Mouse (Mus musculus): ENCODE data around the gene Bmpr2. TPM values are rescaled to one million over a fixed set of nuclear protein-coding genes. Genes with fewer than 3 reads are reported as not detected.

Bmpr2 gene
- polyA plus RNA-seq, 1 experiment from 2014 or later: 0.87 TPM

DNA sequence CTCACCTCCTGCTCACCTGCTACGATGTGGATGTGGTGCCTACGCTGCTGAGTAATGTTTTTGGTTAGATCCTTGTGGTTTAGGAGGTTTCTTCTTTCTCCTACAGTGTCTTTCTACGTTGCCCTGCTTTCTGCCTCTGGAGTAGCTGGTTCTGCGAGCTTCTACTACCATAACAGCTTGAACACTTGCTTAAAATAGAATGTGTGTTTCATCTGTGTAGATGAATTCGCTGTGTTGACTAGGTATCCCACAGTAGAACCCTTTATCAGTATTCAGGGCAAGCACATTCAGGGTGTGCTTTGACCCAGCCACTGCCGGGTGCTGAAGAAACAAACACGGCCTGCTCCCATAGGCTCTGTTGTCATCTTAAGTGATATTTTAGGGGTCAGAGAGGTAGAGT, 114.9 kb downstream of the Bmpr2 start:
- no peak overlapping the region for H3K4me2 ChIP-seq (ENCODE audit: low read depth, low read length)
- H3K36me3 ChIP-seq (ENCODE audit: control insufficient read depth, insufficient read depth): no peaks in the 10 kb centered on the region
- ATAC-seq (ENCODE audit: low read depth): no peak
- no peaks in the 10 kb centered on the region for H3K27me3 ChIP-seq (ENCODE audit: control insufficient read depth, insufficient read depth, low read depth, low read length)
- H3K9ac ChIP-seq (ENCODE audit: low read depth, low read length): no peak overlapping the region
- no peaks in the 10 kb centered on the region for H3K9me3 ChIP-seq (replicated peaks; ENCODE audit: control insufficient read depth, low read length)
- WGBS (ENCODE audit: insufficient replicate concordance): 56% methylated on average over 7 of the region's 7 CpGs
- H3K4me1 ChIP-seq (ENCODE audit: control insufficient read depth, low read depth, low read length): no peaks in the 10 kb centered on the region
- no peak overlapping the region for H3K4me3 ChIP-seq (ENCODE audit: low read depth, low read length)
- no peak overlapping the region for H3K27ac ChIP-seq (ENCODE audit: low read length)

DNA sequence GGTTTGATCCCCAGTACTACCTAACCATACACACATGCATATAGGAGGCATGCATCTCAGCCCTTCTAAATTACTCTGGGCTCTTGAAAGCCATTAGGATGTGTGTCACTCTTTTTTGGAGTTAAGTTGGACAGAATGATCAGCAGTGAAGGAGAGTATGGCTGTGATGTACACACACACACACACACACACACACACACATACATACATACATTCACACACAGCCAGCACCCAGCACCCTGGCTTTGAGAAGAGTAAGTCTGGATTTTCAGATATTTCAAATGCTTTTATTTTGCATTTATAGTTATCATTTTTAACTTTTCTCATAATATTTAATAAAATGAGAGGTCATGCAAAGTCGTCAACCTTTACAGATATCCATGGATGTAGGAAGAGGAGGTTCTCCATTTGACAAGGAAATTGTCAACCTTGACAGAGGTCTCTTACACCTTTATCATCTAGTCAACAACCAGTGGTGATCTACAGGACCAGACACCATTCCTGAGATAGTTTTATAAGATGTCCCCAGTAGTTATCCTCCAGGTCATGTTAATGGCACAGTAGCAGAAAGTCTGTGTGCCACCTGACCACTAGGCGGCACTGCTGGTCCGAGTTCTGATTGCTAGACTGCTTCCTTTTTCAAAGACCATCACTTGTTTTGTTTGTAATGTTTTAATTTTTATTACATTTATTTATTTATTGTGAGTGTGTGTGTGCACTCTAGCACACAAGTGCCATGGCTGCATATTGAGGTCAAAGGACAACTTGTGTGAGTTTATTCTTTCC, 120.3 kb downstream of the Bmpr2 start:
- Histone ChIP-seq H3K4me2 (ENCODE audit: low read depth, low read length) (no peak overlapping the region), H3K27ac (ENCODE audit: low read length) (no peak overlapping the region), H3K9me3 (replicated peaks; ENCODE audit: control insufficient read depth, low read length) (no peaks in the 10 kb centered on the region), H3K4me1 (ENCODE audit: control insufficient read depth, low read depth, low read length) (no peaks in the 10 kb centered on the region), H3K9ac (ENCODE audit: low read depth, low read length) (no peak overlapping the region), H3K36me3 (ENCODE audit: control insufficient read depth, insufficient read depth) (no peaks in the 10 kb centered on the region), H3K27me3 (ENCODE audit: control insufficient read depth, insufficient read depth, low read depth, low read length) (no peaks in the 10 kb centered on the region), H3K4me3 (ENCODE audit: low read depth, low read length) (no peak overlapping the region)
- no peak for ATAC-seq (ENCODE audit: low read depth)
- WGBS (ENCODE audit: insufficient replicate concordance): 29% methylated on average over 3 of the region's 3 CpGs

DNA sequence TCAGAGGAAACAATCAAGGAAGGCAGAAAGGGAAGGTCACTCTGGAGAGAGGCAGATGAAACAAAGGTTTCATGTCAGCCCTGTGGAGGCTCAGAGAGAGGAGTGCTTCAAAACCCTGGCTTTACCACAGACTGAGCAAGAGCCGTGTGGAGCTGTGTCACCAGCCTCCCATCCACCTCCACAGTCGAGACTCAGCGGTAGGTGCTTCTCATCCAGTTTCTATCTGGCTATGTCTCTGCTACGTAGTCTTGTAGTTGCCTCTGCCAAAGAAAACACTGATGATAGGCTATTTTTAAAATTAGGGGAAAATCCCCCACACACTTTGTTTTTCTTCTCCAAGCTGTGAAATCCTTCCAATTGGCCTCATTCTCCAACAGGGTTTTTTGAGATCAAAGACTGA, 123.7 kb downstream of the Bmpr2 start:
- WGBS (ENCODE audit: insufficient replicate concordance): 63% methylated on average over 4 of the region's 4 CpGs
- Histone ChIP-seq H3K27me3 (ENCODE audit: control insufficient read depth, insufficient read depth, low read depth, low read length) (no peaks in the 10 kb centered on the region), H3K4me3 (ENCODE audit: low read depth, low read length) (no peak overlapping the region), H3K4me1 (ENCODE audit: control insufficient read depth, low read depth, low read length) (no peaks in the 10 kb centered on the region), H3K9me3 (replicated peaks; ENCODE audit: control insufficient read depth, low read length) (no peaks in the 10 kb centered on the region), H3K36me3 (ENCODE audit: control insufficient read depth, insufficient read depth) (no peaks in the 10 kb centered on the region), H3K9ac (ENCODE audit: low read depth, low read length) (no peak overlapping the region), H3K27ac (ENCODE audit: low read length) (no peak overlapping the region), H3K4me2 (ENCODE audit: low read depth, low read length) (no peak overlapping the region)
- no peak for ATAC-seq (ENCODE audit: low read depth)

DNA sequence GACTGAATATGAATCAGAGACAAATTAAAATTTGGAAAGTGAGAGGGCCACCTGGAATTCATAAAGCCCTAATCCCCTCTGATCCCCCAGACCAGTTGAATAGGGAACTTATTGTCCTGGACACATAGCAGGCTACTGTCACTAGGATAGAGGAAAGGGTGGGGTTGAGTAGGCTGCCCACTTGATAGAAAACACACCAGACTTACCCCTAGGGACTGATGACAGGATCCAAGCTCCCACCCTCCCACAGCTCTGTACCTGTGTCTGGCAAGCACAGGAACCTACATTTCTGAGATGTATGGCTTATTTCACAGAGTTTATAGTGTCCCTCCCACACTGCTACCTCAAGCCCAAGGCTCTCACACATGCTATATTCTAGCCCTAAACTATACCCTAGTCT, 124.8 kb downstream of the Bmpr2 start:
- Histone ChIP-seq H3K4me1 (ENCODE audit: control insufficient read depth, low read depth, low read length) (no peaks in the 10 kb centered on the region), H3K9ac (ENCODE audit: low read depth, low read length) (no peak overlapping the region), H3K27ac (ENCODE audit: low read length) (no peak overlapping the region), H3K4me3 (ENCODE audit: low read depth, low read length) (no peak overlapping the region), H3K36me3 (ENCODE audit: control insufficient read depth, insufficient read depth) (no peaks in the 10 kb centered on the region), H3K27me3 (ENCODE audit: control insufficient read depth, insufficient read depth, low read depth, low read length) (no peaks in the 10 kb centered on the region), H3K9me3 (replicated peaks; ENCODE audit: control insufficient read depth, low read length) (no peaks in the 10 kb centered on the region), H3K4me2 (ENCODE audit: low read depth, low read length) (no peak overlapping the region)
- ATAC-seq (ENCODE audit: low read depth): no peak

DNA sequence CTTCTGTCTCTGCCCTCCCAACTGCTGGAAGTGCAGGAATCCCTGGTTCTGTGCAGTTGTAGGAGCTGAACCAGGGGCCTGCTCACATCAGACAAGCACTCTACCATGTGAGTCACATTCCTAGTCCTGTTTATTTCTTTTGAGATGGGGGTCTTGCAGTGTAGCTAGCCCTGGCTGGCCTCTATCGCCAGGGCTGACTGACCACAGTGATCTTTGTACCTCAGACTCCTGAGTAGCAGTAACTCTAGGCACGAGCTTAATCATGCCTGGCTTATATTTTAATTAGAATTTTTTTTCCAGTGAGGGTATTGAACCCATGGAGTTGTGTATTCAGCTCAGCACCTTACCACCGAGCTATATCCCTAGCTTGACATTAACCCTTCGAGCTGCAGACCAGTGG, 128.0 kb downstream of the Bmpr2 start:
- no peaks in the 10 kb centered on the region for H3K27me3 ChIP-seq (ENCODE audit: control insufficient read depth, insufficient read depth, low read depth, low read length)
- no peak overlapping the region for H3K4me2 ChIP-seq (ENCODE audit: low read depth, low read length)
- 59% methylated on average over 4 of the region's 4 CpGs for WGBS (ENCODE audit: insufficient replicate concordance)
- no peak overlapping the region for H3K4me3 ChIP-seq (ENCODE audit: low read depth, low read length)
- H3K36me3 ChIP-seq (ENCODE audit: control insufficient read depth, insufficient read depth): no peaks in the 10 kb centered on the region
- no peaks in the 10 kb centered on the region for H3K9me3 ChIP-seq (replicated peaks; ENCODE audit: control insufficient read depth, low read length)
- no peak overlapping the region for H3K27ac ChIP-seq (ENCODE audit: low read length)
- no peak overlapping the region for H3K9ac ChIP-seq (ENCODE audit: low read depth, low read length)
- H3K4me1 ChIP-seq (ENCODE audit: control insufficient read depth, low read depth, low read length): peaks cover 16% of the 10 kb centered on the region
- ATAC-seq (ENCODE audit: low read depth): no peak

DNA sequence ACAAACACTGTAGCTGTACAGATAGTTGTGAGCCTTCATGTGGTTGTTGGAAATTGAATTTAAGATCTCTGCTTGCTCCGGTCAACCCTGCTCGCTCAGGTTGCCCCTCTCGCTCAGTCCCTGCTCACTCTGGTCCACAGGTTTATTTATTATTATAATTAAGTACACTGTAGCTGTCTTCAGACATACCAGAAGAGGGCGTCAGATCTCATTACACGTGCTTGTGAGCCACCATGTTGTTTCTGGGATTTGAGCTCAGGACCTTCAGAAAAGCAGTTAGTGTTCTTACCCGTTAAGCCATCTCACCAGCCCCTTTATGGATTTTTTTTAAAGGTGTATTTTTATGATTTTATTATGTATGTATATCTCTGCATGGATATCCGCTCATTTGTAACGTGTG, 129.6 kb downstream of the Bmpr2 start:
- no peaks in the 10 kb centered on the region for H3K27me3 ChIP-seq (ENCODE audit: control insufficient read depth, insufficient read depth, low read depth, low read length)
- no peak for ATAC-seq (ENCODE audit: low read depth)
- no peak overlapping the region for H3K27ac ChIP-seq (ENCODE audit: low read length)
- no peak overlapping the region for H3K4me3 ChIP-seq (ENCODE audit: low read depth, low read length)
- peaks cover 16% of the 10 kb centered on the region for H3K4me1 ChIP-seq (ENCODE audit: control insufficient read depth, low read depth, low read length)
- H3K36me3 ChIP-seq (ENCODE audit: control insufficient read depth, insufficient read depth): no peaks in the 10 kb centered on the region
- WGBS (ENCODE audit: insufficient replicate concordance): 67% methylated on average over 8 of the region's 8 CpGs
- no peak overlapping the region for H3K4me2 ChIP-seq (ENCODE audit: low read depth, low read length)
- no peaks in the 10 kb centered on the region for H3K9me3 ChIP-seq (replicated peaks; ENCODE audit: control insufficient read depth, low read length)
- H3K9ac ChIP-seq (ENCODE audit: low read depth, low read length): no peak overlapping the region

DNA sequence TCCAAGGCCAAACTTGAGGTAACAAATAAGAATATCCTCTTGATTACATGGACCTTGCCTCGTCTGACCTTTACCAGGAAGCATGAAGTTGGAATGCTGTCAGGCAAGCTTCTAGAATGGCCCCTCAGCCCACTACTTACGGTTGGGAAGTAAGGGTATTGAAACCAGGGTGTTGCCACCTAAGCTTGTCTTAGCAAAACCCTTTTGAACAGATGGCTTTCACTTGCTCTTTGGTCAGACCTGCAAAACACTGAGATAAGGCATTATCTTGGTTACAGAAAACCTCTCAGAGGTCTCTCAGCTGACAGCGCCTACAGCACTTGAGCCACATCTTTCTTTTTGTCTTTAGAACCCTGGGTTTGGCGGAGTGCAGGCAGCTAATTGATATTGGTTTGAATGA, 130.8 kb downstream of the Bmpr2 start:
- peak; percentile 74 for ATAC-seq (ENCODE audit: low read depth)
- H3K4me3 ChIP-seq (ENCODE audit: low read depth, low read length): no peak overlapping the region
- peak overlapping the region; percentile 18; the same call in 1 of the 2 replicates for H3K27ac ChIP-seq (ENCODE audit: low read length)
- peaks cover 16% of the 10 kb centered on the region for H3K4me1 ChIP-seq (ENCODE audit: control insufficient read depth, low read depth, low read length)
- no peak overlapping the region for H3K9ac ChIP-seq (ENCODE audit: low read depth, low read length)
- 22% methylated on average over 4 of the region's 4 CpGs for WGBS (ENCODE audit: insufficient replicate concordance)
- no peaks in the 10 kb centered on the region for H3K36me3 ChIP-seq (ENCODE audit: control insufficient read depth, insufficient read depth)
- H3K9me3 ChIP-seq (replicated peaks; ENCODE audit: control insufficient read depth, low read length): no peaks in the 10 kb centered on the region
- H3K27me3 ChIP-seq (ENCODE audit: control insufficient read depth, insufficient read depth, low read depth, low read length): no peaks in the 10 kb centered on the region
- peak overlapping the region; percentile 31 for H3K4me2 ChIP-seq (ENCODE audit: low read depth, low read length)

DNA sequence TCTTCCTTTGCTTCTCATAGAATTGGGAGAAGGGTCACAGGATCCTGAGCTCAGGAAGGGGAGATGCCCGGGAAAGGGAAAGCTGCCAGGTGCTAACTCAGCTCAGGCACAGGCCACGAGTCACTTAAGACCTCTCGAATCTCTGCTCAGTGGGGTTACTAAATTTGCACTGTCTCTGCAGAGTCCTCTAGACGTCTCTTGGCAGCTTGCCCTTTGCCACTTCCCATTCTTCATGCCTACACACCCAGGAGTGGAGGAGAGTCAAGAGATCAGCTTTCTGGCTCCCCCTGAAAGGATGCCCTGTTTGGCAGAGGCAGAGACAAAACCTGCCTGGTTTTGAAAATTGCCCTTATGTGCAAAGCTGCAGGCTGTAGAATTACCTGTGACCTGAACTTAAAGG, 132.3 kb downstream of the Bmpr2 start:
- Histone ChIP-seq H3K4me2 (ENCODE audit: low read depth, low read length) (no peak overlapping the region), H3K27me3 (ENCODE audit: control insufficient read depth, insufficient read depth, low read depth, low read length) (no peaks in the 10 kb centered on the region), H3K27ac (ENCODE audit: low read length) (no peak overlapping the region), H3K4me3 (ENCODE audit: low read depth, low read length) (no peak overlapping the region), H3K9ac (ENCODE audit: low read depth, low read length) (no peak overlapping the region), H3K9me3 (replicated peaks; ENCODE audit: control insufficient read depth, low read length) (no peaks in the 10 kb centered on the region), H3K36me3 (ENCODE audit: control insufficient read depth, insufficient read depth) (no peaks in the 10 kb centered on the region), H3K4me1 (ENCODE audit: control insufficient read depth, low read depth, low read length) (peaks cover 16% of the 10 kb centered on the region)
- ATAC-seq (ENCODE audit: low read depth): no peak
- 35% methylated on average over 4 of the region's 4 CpGs for WGBS (ENCODE audit: insufficient replicate concordance)

DNA sequence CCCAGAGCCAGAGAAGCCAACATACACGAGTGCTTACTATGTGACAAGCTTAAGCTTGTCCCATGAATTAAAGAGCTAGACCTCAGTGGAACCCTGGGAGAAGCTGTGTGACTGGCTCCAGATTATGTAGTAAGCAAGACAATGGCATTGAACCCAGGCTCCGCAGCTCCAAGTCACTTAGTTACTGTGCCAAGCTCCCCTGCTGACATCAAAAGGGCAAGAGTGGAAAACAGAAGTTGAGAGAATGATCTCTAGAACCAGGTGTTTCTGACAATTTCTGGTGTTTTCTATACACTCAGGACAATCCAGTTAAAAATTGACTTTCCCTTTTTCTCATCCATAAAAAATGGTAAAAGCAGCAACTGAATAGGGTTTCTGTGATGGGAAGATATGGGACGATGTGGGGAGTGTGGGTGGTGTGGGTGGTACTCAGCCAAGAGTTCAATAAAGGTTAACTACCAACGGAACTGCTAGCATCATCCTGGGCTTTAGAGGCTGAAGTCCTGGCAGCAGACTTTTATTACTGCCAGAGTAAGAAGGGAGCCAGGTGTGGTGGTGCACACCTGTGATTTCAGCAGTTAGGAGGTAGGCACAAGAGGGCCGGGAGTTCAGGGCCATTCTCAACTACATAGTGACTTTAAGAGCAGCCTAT, 134.1 kb downstream of the Bmpr2 start:
- Histone ChIP-seq H3K4me3 (ENCODE audit: low read depth, low read length) (no peak overlapping the region), H3K27me3 (ENCODE audit: control insufficient read depth, insufficient read depth, low read depth, low read length) (no peaks in the 10 kb centered on the region), H3K9ac (ENCODE audit: low read depth, low read length) (no peak overlapping the region), H3K4me2 (ENCODE audit: low read depth, low read length) (no peak overlapping the region), H3K9me3 (replicated peaks; ENCODE audit: control insufficient read depth, low read length) (no peaks in the 10 kb centered on the region), H3K4me1 (ENCODE audit: control insufficient read depth, low read depth, low read length) (peaks cover 19% of the 10 kb centered on the region), H3K36me3 (ENCODE audit: control insufficient read depth, insufficient read depth) (no peaks in the 10 kb centered on the region), H3K27ac (ENCODE audit: low read length) (no peak overlapping the region)
- ATAC-seq (ENCODE audit: low read depth): no peak
- 60% methylated on average over 5 of the region's 5 CpGs for WGBS (ENCODE audit: insufficient replicate concordance)

Data from liver, embryonic 16.5 days (tissue).